Mouse (Mus musculus): Measurements from ENCODE around the gene Megf11.

Gene Megf11

GRCm38 (mm10) chr9:64604217-64604711 lies 218.8 kb downstream of the Megf11 start:
- peak; percentile 67 for DNase-seq (ENCODE audit: inconsistent ontology term)

GRCm38 (mm10) chr9:64605077-64605714 lies 219.8 kb downstream of the Megf11 start:
- DNase-seq (ENCODE audit: inconsistent ontology term): no peak

GRCm38 (mm10) chr9:64605735-64606349 lies 220.4 kb downstream of the Megf11 start:
- peak; percentile 59 for DNase-seq (ENCODE audit: inconsistent ontology term)

GRCm38 (mm10) chr9:64607049-64607448 lies 221.6 kb downstream of the Megf11 start:
- DNase-seq (ENCODE audit: inconsistent ontology term): no peak

- peak; percentile 57 for DNase-seq (ENCODE audit: inconsistent ontology term)
Measured at GRCm38 (mm10) chr9:64609546-64609945, 224.1 kb downstream of the Megf11 start.

- DNase-seq (ENCODE audit: inconsistent ontology term): peak; percentile 94
Measured at GRCm38 (mm10) chr9:64612121-64612983, 226.9 kb downstream of the Megf11 start.

- DNase-seq (ENCODE audit: inconsistent ontology term): peak; percentile 26
Measured at GRCm38 (mm10) chr9:64612984-64613649, 227.7 kb downstream of the Megf11 start.

GRCm38 (mm10) chr9:64617413-64617812 lies 232.0 kb downstream of the Megf11 start:
- DNase-seq (ENCODE audit: inconsistent ontology term): no peak

GRCm38 (mm10) chr9:64618433-64618832 lies 233.0 kb downstream of the Megf11 start:
- no peak for DNase-seq (ENCODE audit: inconsistent ontology term)

GRCm38 (mm10) chr9:64619440-64619839 lies 234.0 kb downstream of the Megf11 start:
- no peak for DNase-seq (ENCODE audit: inconsistent ontology term)

GRCm38 (mm10) chr9:64620596-64620995 lies 235.2 kb downstream of the Megf11 start:
- DNase-seq (ENCODE audit: inconsistent ontology term): no peak

- DNase-seq (ENCODE audit: inconsistent ontology term): no peak
Measured at GRCm38 (mm10) chr9:64621499-64622296, 236.3 kb downstream of the Megf11 start.

- DNase-seq (ENCODE audit: inconsistent ontology term): no peak
Measured at GRCm38 (mm10) chr9:64623361-64623760, 237.9 kb downstream of the Megf11 start.

- DNase-seq (ENCODE audit: inconsistent ontology term): peak; percentile 62
Measured at GRCm38 (mm10) chr9:64624536-64624935, 239.1 kb downstream of the Megf11 start.

- no peak for DNase-seq (ENCODE audit: inconsistent ontology term)
Measured at GRCm38 (mm10) chr9:64629802-64630201, 244.4 kb downstream of the Megf11 start.

- no peak for DNase-seq (ENCODE audit: inconsistent ontology term)
Measured at GRCm38 (mm10) chr9:64633169-64633568, 247.7 kb downstream of the Megf11 start.

GRCm38 (mm10) chr9:64636111-64636510 lies 250.7 kb downstream of the Megf11 start:
- no peak for DNase-seq (ENCODE audit: inconsistent ontology term)

GRCm38 (mm10) chr9:64636961-64637360 lies 251.5 kb downstream of the Megf11 start:
- DNase-seq (ENCODE audit: inconsistent ontology term): no peak

- DNase-seq (ENCODE audit: inconsistent ontology term): peak; percentile 30
Measured at GRCm38 (mm10) chr9:64638250-64638649, 252.8 kb downstream of the Megf11 start.

- no peak for DNase-seq (ENCODE audit: inconsistent ontology term)
Measured at GRCm38 (mm10) chr9:64639664-64640063, 254.2 kb downstream of the Megf11 start.

- DNase-seq (ENCODE audit: inconsistent ontology term): no peak
Measured at GRCm38 (mm10) chr9:64644129-64644528, 258.7 kb downstream of the Megf11 start.
